In the genomic region with DNA sequence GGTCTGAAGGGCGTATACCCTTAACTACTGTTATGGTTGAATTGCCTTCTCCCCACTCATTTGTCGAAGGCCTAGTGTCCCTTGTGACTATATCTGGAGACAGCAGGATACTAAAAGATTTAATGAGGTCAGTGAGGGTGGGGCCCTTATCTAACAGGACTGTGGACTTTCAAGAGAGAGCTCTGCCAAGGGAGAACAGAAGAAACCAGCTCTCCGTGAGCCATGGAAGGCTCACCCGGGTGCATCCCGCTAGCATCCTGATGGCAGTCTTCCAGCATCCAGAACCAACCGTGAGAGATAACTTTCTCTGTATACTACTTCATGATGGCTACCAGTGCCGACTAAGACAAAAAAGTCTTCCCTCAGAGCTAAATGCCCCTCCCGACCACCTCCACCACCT, we compare ENCODE assay signal across 14 mouse cellular contexts. TPM values are rescaled to one million over a fixed set of nuclear protein-coding genes. Genes with fewer than 3 reads are reported as not detected.
A peak's percentile ranks its signal among the peaks of the same experiment; 100 is the strongest.
DNase-seq lines count a peak whose midpoint lies in the region; TF ChIP-seq lines count a peak whose summit lies in the region.
"Had no signal": no experiment of that assay in that cellular context is flagged by ENCODE, and none has a peak within 500 bp of the region (broad histone marks: within the 10 kb centered on the region; RNA-seq: fewer than 3 reads in every experiment).

No protein-coding gene starts in this region.

- H3K27me3 ChIP-seq in MEL (ENCODE audit: control insufficient read depth in 1 of 2, insufficient read depth in 2 of 2, low read length in 2 of 2): no peaks in the 10 kb centered on the region
- H3K27me3 ChIP-seq: stomach, embryonic 15.5 days had no signal

- TF ChIP-seq RAD21 in MEL (IDR thresholded peaks at IDR 0.05; ENCODE audit: low read depth, low read length): no peak

- no peak for TF ChIP-seq POLR2A in MEL (IDR thresholded peaks at IDR 0.05; ENCODE audit: control insufficient read depth in 1 of 2, insufficient read depth in 1 of 2, low read depth in 1 of 2, low read length in 2 of 2, poor library complexity in 1 of 2)

- peak overlapping the region; percentile 23 to 59 for H3K4me3 ChIP-seq in MEL (ENCODE audit: control insufficient read depth in 1 of 2, insufficient read depth in 1 of 2, low read depth in 2 of 2, low read length in 2 of 2)
- H3K4me3 ChIP-seq: erythroblast, embryonic 14.5 days; stomach, embryonic 15.5 days had no signal

- H3K79me2 ChIP-seq in MEL (ENCODE audit: control insufficient read depth, insufficient read depth, low read length, poor library complexity): no peaks in the 10 kb centered on the region; the same call in 1 of the 2 replicates

- H3K4me1 ChIP-seq in MEL (ENCODE audit: control insufficient read depth in 1 of 2, insufficient read depth in 2 of 2, low read length in 2 of 2): peaks cover 16 to 48% of the 10 kb centered on the region in 2 experiments

- H3K36me3 ChIP-seq in MEL (ENCODE audit: control insufficient read depth in 1 of 2, insufficient read depth in 2 of 2, low read length in 2 of 2): peaks cover 0 to 28% of the 10 kb centered on the region in 2 experiments; a peak in 2 of 4 replicates
- H3K36me3 ChIP-seq: G1E; stomach, embryonic 15.5 days had no signal

- 0 out of 2 replicates have a peak overlapping the region, but pooled peaks have one; percentile 16 for H3K9ac ChIP-seq in MEL (ENCODE audit: control insufficient read depth, low read depth, low read length, poor library complexity, severe bottlenecking)
- H3K9ac ChIP-seq: stomach, embryonic 15.5 days had no signal

- TF ChIP-seq EP300 in MEL (IDR thresholded peaks at IDR 0.05; ENCODE audit: low read depth in 1 of 2, low read length in 2 of 2): 0 out of 4 replicates have a peak, but pooled peaks have one; percentile 11 to 22

- TF ChIP-seq CTCF in MEL (IDR thresholded peaks at IDR 0.05 in 2 of 3, conservative IDR thresholded peaks at IDR 0.05 in 1 of 3; ENCODE audit: control insufficient read depth in 1 of 3, insufficient read depth in 1 of 3, low read depth in 2 of 3, low read length in 3 of 3, poor library complexity in 1 of 3, severe bottlenecking in 1 of 3): no peak

- peak overlapping the region; percentile 5; the same call in 1 of the 2 replicates for H3K27ac ChIP-seq in MEL (ENCODE audit: control insufficient read depth, low read depth, low read length)

- peak; percentile 44 to 71 for DNase-seq in adrenal gland, adult (ENCODE audit: inconsistent age in 2 of 2, low spot score in 1 of 2)
- no peak for DNase-seq in adrenal gland, adult 8-10 months
- DNase-seq in kidney, adult 11 months: peak; percentile 62
- no peak for DNase-seq in kidney, adult 18-20 months
- DNase-seq in MEL (ENCODE audit: low read depth, low spot score) (peak; percentile 43), adipocyte (ENCODE audit: low spot score) (no peak)
- DNase-seq in kidney, postnatal 36 days: peak; percentile 61 to 71
- no peak for DNase-seq in ovary, postnatal 10 days (ENCODE audit: low spot score)
- DNase-seq: adrenal gland, postnatal 25 days; cerebellum, adult 9-10 months; gastrocnemius, postnatal 14 days had no signal

- H3K9me3 ChIP-seq in MEL (replicated peaks; ENCODE audit: insufficient read depth, low read length): no peaks in the 10 kb centered on the region
- H3K9me3 ChIP-seq: G1E; stomach, embryonic 15.5 days had no signal

TF ChIP-seq in MEL, 35 proteins besides CTCF, POLR2A, EP300 and RAD21:
- TF ChIP-seq GATA1 (IDR thresholded peaks at IDR 0.05; ENCODE audit: low read depth, low read length) (0 out of 2 replicates have a peak, but pooled peaks have one; percentile 12), HCFC1 (IDR thresholded peaks at IDR 0.05; ENCODE audit: low read depth, low read length) (no peak), NRF1 (IDR thresholded peaks at IDR 0.05; ENCODE audit: insufficient read depth, low read depth, low read length, poor library complexity, severe bottlenecking) (no peak), JUND (IDR thresholded peaks at IDR 0.05; ENCODE audit: low read depth, low read length) (no peak), ZKSCAN1 (IDR thresholded peaks at IDR 0.05; ENCODE audit: low read depth, low read length) (no peak), TCF12 (IDR thresholded peaks at IDR 0.05; ENCODE audit: low read depth, low read length) (0 out of 2 replicates have a peak, but pooled peaks have one; percentile 13), ETS1 (IDR thresholded peaks at IDR 0.05; ENCODE audit: low read depth, low read length) (0 out of 2 replicates have a peak, but pooled peaks have one; percentile 14), RCOR1 (IDR thresholded peaks at IDR 0.05; ENCODE audit: low read depth, low read length) (peak; percentile 48; the same call in 1 of the 2 replicates), TAL1 (IDR thresholded peaks at IDR 0.05; ENCODE audit: low read length) (0 out of 2 replicates have a peak, but pooled peaks have one; percentile 17), CHD2 (IDR thresholded peaks at IDR 0.05; ENCODE audit: low read length) (no peak)
TF ChIP-seq in MEL: peak in this region for 5.

RNA-seq across cellular contexts. Expression of gene Ier5, which starts 14.6 kb away (rescaled TPM):
- 10 to 100 TPM in 3 of 4 experiments, 1 to 10 TPM in 1; 7.8 to 11.9 (median 11.2) TPM for total RNA-seq in adrenal gland, adult 8-10 months (2022)
- 7.2 and 7.5 TPM in 2 replicates for total RNA-seq in MEL (2012; rRNA removed)
- 1 to 10 TPM in 1 of 2 experiments, not detected in 1; 7.4 TPM for polyA plus RNA-seq in MEL (2012; ENCODE audit: insufficient read depth in 1 of 2, insufficient read length in 2 of 2, low read depth in 1 of 2, low replicate concordance in 2 of 2, missing spikeins in 1 of 2)

Comparison
In these comparisons a context has a peak if more than half of its experiments do, and no peak if none do; other contexts are left out.
1. DNase-seq: peak in adrenal gland, adult (2 of 2), kidney, adult 11 months (single experiment), MEL (single experiment) and kidney, postnatal 36 days (2 of 2); none in adrenal gland, adult 8-10 months (single experiment), kidney, adult 18-20 months (single experiment), ovary, postnatal 10 days (single experiment) and adipocyte (single experiment).